Mouse (Mus musculus) kidney, postnatal 14 days (tissue): Measurements from ENCODE around the gene Wdr20.
"Not testable (repeated sequence)": the region's sequence is repeated elsewhere in the genome, so short reads cannot be mapped to it uniquely, and the experiment has no call there.

Experiments
- DNase-seq: peaks from one replicate; pipeline ENCODE4 v3.0.0; 2022; ENCODE audit warnings: mixed read lengths

The Wdr20 gene

GRCm38 (mm10) chr12:110714215-110714614 is 23.5 kb upstream of the Wdr20 start:
- no peak for DNase-seq

GRCm38 (mm10) chr12:110716004-110716403 is 21.7 kb upstream of the Wdr20 start:
- DNase-seq: no peak

GRCm38 (mm10) chr12:110725051-110725450 is 12.7 kb upstream of the Wdr20 start:
- no peak for DNase-seq

GRCm38 (mm10) chr12:110725489-110725888 is 12.3 kb upstream of the Wdr20 start:
- no peak for DNase-seq

- no peak for DNase-seq
These were observed 11.3 kb upstream of the Wdr20 start for GRCm38 (mm10) chr12:110726428-110726827.

- DNase-seq: not testable (repeated sequence)
These were observed 4.5 kb upstream of the Wdr20 start for GRCm38 (mm10) chr12:110733254-110733653.

- DNase-seq: peak; percentile 17
These were observed 1.1 kb upstream of the Wdr20 start for GRCm38 (mm10) chr12:110736641-110737040.

GRCm38 (mm10) chr12:110738158-110738921 is 596 bp downstream of the Wdr20 start:
- DNase-seq: peak; percentile 39

GRCm38 (mm10) chr12:110750770-110751439 is 13.2 kb downstream of the Wdr20 start:
- DNase-seq: no peak

- no peak for DNase-seq
These were observed 15.0 kb downstream of the Wdr20 start for GRCm38 (mm10) chr12:110752703-110753102.

GRCm38 (mm10) chr12:110753976-110754375 is 16.2 kb downstream of the Wdr20 start:
- no peak for DNase-seq

GRCm38 (mm10) chr12:110757161-110757560 is 19.4 kb downstream of the Wdr20 start:
- no peak for DNase-seq

GRCm38 (mm10) chr12:110758932-110759331 is 21.2 kb downstream of the Wdr20 start:
- DNase-seq: no peak

GRCm38 (mm10) chr12:110762321-110762720 is 24.6 kb downstream of the Wdr20 start:
- DNase-seq: no peak

- DNase-seq: no peak
These were observed 26.8 kb downstream of the Wdr20 start for GRCm38 (mm10) chr12:110764531-110764930.

- DNase-seq: no peak
These were observed 30.8 kb downstream of the Wdr20 start for GRCm38 (mm10) chr12:110768562-110768961.

GRCm38 (mm10) chr12:110769660-110770297 is 32.0 kb downstream of the Wdr20 start:
- DNase-seq: no peak

GRCm38 (mm10) chr12:110770479-110771247 is 32.9 kb downstream of the Wdr20 start:
- no peak for DNase-seq

- DNase-seq: no peak
These were observed 34.2 kb downstream of the Wdr20 start for GRCm38 (mm10) chr12:110771961-110772360.

GRCm38 (mm10) chr12:110775628-110776426 is 38.1 kb downstream of the Wdr20 start:
- DNase-seq: peak; percentile 26

- DNase-seq: no peak
These were observed 40.1 kb downstream of the Wdr20 start for GRCm38 (mm10) chr12:110777853-110778252.

- no peak for DNase-seq
These were observed 41.6 kb downstream of the Wdr20 start for GRCm38 (mm10) chr12:110779296-110779695.
